Mouse (Mus musculus): Measurements from ENCODE around the gene AW011738. TPM values are rescaled to one million over a fixed set of nuclear protein-coding genes. Genes with fewer than 3 reads are reported as not detected.

Gene AW011738
- 3.3 TPM in 2 replicates for polyA plus RNA-seq (2015; fragmentation: Nextera tagmentation; extraction: Ambion mirVana)

GRCm38 (mm10) chr4:156203001-156203412, at the start of gene AW011738:
AW011738 (plus strand) TSS chr4:156203304.

DNA sequence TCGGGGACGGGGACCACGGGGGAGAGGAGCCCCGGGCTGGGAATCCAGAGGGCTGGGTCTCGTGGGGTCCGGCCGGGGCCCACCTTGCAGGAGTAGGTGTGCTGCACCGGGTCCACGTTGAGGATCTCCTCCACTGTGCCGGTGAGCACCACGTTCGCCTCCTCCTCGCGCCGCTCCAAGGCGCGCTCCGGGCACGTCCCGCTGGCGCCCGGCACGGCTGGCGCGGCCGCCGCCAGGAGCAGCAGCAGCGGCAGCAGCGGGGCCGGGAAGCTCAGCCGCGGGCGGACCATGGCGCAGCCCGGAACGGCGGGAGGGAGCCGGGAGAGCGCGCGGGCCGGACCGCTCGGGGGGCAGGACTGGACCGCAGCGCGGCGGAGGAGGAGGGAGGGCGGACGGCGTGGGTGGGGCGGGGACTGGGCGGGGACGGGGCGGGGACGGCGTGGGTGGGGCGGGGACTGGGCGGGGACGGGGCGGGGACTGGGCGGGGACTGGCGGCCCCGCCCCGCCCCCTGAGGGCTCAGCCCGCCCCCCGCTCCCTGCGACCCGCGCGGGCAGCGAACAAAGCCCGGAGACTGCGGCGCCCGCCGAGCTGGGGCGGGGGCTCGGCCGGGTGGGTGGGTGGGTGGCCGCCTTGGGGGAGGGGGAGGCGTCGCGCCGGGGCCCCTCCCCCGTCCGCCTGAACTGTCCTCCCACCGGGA, 5.8 kb upstream of the AW011738 start, which contains the start of gene Agrn:
Gene Agrn, minus strand, starts transcription at position 358 of the 698 bp plus-strand sequence.

DNA sequence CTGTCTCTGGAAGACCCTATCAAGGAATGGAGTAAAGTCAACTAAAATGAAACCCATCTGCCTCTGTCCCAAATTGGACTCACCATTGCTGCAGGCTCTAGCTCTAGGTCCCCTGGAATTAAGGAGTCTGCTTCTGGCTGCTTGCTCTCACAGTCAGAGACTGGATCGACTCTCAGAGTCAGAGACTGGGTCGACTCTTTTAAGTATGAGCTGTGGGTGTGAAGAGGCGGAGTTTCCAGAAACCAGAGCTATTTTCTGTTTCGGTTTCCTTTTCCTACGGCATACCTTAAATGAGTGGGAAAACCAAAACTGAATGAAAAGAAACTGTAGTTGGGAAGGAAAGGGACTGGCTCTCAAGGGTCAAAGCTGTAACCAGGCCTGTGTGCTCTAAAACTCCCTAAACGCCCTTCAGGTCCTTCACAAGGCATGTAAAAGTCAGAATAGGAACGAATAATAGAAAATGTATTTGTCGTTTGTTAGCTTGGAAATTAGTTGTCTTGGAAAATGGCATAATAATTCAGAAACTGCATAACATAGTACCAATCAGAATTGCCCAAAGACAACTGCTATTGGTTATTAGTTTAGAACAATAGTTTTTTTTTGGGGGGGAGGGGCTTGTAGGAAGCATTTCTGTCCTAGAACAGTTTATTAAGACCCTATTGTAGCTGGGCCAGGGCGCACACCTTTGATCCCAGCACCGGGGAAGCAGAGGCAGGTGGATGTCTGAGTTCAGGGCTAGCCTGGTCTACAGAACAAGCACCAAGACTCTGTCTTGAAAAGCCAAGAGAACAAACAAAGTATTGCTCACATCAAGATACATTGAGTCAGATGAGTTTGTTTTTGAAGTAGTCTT, 2.3 kb upstream of the AW011738 start, which contains the start of gene Isg15:
Gene Isg15, minus strand, starts transcription at position 196 of the 853 bp plus-strand sequence.

GRCm38 (mm10) chr4:156215649-156216048, 12.5 kb downstream of the AW011738 start, which contains the start of gene Perm1:
Perm1 (plus strand) TSS chr4:156215868.

GRCm38 (mm10) chr4:156234701-156235213, 31.7 kb downstream of the AW011738 start, which contains the start of gene Plekhn1:
Plekhn1 (minus strand) TSS chr4:156234857.

GRCm38 (mm10) chr4:156235808-156236533, 32.9 kb downstream of the AW011738 start, which contains the start of gene Noc2l:
Noc2l (plus strand) TSS chr4:156236010.

Other genes starting within 250 kb of the AW011738 start
- 205 and 213 TPM in 2 replicates for gene C1qtnf12, start 241.0 kb upstream of the AW011738 start, polyA plus RNA-seq (2015; fragmentation: Nextera tagmentation; extraction: Ambion mirVana)
- gene B3galt6, start 210.7 kb upstream of the AW011738 start, polyA plus RNA-seq (2015; fragmentation: Nextera tagmentation; extraction: Ambion mirVana), result 6.3 and 6.5 TPM in 2 replicates
- gene Sdf4, start 210.4 kb upstream of the AW011738 start, polyA plus RNA-seq (2015; fragmentation: Nextera tagmentation; extraction: Ambion mirVana), result 104 and 111 TPM in 2 replicates
- 1.2 and 1.3 TPM in 2 replicates for gene Tnfrsf4, start 189.5 kb upstream of the AW011738 start, polyA plus RNA-seq (2015; fragmentation: Nextera tagmentation; extraction: Ambion mirVana)
- gene Tnfrsf18, start 177.1 kb upstream of the AW011738 start, polyA plus RNA-seq (2015; fragmentation: Nextera tagmentation; extraction: Ambion mirVana), result 1.2 and 2.7 TPM in 2 replicates
- gene Ttll10, start 143.9 kb upstream of the AW011738 start, polyA plus RNA-seq (2015; fragmentation: Nextera tagmentation; extraction: Ambion mirVana), result 0.16 and 0.45 TPM in 2 replicates
- gene 9430015G10Rik, start 93.3 kb upstream of the AW011738 start, polyA plus RNA-seq (2015; fragmentation: Nextera tagmentation; extraction: Ambion mirVana), result 8.9 and 9.5 TPM in 2 replicates
- 0.17 and 0.21 TPM in 2 replicates for gene Rnf223, start 72.8 kb upstream of the AW011738 start, polyA plus RNA-seq (2015; fragmentation: Nextera tagmentation; extraction: Ambion mirVana)
- gene Agrn, start 5.8 kb upstream of the AW011738 start, polyA plus RNA-seq (2015; fragmentation: Nextera tagmentation; extraction: Ambion mirVana), result 16.2 and 22.4 TPM in 2 replicates
- 77.6 and 109 TPM in 2 replicates for gene Isg15, start 2.5 kb upstream of the AW011738 start, polyA plus RNA-seq (2015; fragmentation: Nextera tagmentation; extraction: Ambion mirVana)
- 0.25 and 0.34 TPM in 2 replicates for gene Perm1, start 12.6 kb downstream of the AW011738 start, polyA plus RNA-seq (2015; fragmentation: Nextera tagmentation; extraction: Ambion mirVana)
- gene Plekhn1, start 31.6 kb downstream of the AW011738 start, polyA plus RNA-seq (2015; fragmentation: Nextera tagmentation; extraction: Ambion mirVana), result 5.6 and 7.4 TPM in 2 replicates
- 52.4 and 53.7 TPM in 2 replicates for gene Noc2l, start 32.7 kb downstream of the AW011738 start, polyA plus RNA-seq (2015; fragmentation: Nextera tagmentation; extraction: Ambion mirVana)
- 24.4 and 25.3 TPM in 2 replicates for gene Samd11, start 52.4 kb downstream of the AW011738 start, polyA plus RNA-seq (2015; fragmentation: Nextera tagmentation; extraction: Ambion mirVana)
- gene Vmn2r-ps159, start 127.8 kb downstream of the AW011738 start, polyA plus RNA-seq (2015; fragmentation: Nextera tagmentation; extraction: Ambion mirVana), result not detected in 2 replicates